Mouse (Mus musculus): ENCODE measurements around the gene Ccnc.

The Ccnc gene

DNA sequence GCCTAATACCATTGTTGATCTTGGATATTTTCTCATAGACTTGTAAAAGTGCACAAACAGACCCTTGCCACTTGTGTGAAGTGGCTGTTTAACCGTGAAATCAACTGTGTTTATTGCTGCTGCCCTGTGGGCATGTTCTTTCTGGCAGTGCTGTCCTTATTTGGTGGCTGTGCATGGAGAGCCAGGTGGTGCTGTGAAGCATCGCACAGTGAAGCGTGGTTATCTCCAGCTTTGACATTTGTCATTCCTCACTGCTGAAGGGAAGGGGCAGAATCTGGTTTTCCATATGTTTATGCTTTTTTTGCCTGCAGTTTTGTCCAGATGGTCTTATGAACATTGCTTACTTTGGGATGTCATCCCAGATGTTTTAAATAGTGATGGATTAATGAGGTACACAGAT lies 66.1 kb downstream of the Ccnc start:
- peak; percentile 66; the same call in 1 of the 2 replicates for ATAC-seq (ENCODE audit: insufficient number of reproducible peaks, low FRiP score, low TSS enrichment)

DNA sequence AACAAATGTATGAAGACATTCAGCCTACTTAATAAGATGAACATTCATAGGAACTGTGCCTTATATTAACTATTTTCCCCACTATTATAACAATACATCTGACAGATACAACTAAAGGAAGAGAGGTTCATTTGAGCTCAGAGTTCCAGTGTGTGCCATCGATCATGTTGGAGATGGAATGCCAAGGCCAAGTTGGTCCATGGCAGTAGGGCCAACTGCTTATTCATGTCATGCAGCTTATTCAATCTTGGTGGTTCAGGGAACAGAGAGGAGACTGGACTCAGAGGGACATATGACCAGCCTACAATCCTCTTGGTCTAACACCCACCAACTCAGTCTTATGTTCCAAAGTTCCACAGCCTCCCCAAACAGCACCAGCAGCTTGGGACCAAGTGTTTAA lies 73.5 kb downstream of the Ccnc start:
- no peak for ATAC-seq (ENCODE audit: insufficient number of reproducible peaks, low FRiP score, low TSS enrichment)

DNA sequence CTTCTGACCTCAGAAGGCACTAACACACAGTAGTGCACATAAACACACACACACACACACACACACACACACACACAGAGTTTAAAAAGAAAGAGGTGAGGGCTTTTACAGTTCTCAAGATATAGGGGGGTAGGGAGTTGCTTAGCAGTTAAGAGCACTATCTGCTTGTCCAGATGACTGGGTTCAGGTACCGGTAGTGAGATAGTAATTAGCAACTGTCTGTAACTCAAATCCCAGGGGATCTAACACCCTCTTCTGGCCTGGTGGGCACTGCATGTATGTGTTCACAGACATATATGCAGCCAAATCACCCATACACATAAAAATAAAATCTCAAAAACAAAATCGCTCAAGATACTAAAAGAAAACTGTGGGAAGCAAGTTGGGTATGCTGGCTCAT lies 74.1 kb downstream of the Ccnc start:
- no peak for ATAC-seq (ENCODE audit: insufficient number of reproducible peaks, low FRiP score, low TSS enrichment)

DNA sequence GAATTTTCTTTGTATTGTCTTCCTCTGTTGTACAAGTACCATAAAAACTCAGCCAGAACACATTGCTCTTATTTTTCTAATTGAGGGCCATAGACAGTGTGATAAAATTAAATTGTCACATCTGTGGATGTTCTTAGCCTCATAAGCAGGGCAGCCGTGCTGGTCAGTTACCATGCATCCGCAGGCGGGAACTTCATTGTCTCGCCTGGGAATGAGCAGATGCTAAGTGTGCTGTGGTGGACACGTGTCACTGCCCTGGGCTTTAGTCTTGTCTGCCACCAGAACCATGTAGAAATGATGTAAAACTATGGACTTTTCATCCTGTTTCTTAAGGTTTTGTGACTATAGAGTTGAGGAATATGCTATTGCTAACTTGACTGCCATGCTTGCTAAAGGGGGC lies 79.7 kb downstream of the Ccnc start:
- ATAC-seq (ENCODE audit: insufficient number of reproducible peaks, low FRiP score, low TSS enrichment) = no peak

Data from cerebellum, adult (tissue).